Mouse (Mus musculus) G1E (cell line): Measurements from ENCODE around the gene Stambp.

Experiments used
- CTCF ChIP-seq: IDR thresholded peaks from 2 replicates; pipeline ENCODE4 v1.5.1; 2012; ENCODE audit warnings: low read depth, low read length, inconsistent platforms, mixed read lengths
- GATA1 ChIP-seq: IDR thresholded peaks from 2 replicates; pipeline ENCODE4 v1.6.1; 2012; ENCODE audit warnings: borderline replicate concordance, low read length, inconsistent platforms, mixed read lengths

DNA sequence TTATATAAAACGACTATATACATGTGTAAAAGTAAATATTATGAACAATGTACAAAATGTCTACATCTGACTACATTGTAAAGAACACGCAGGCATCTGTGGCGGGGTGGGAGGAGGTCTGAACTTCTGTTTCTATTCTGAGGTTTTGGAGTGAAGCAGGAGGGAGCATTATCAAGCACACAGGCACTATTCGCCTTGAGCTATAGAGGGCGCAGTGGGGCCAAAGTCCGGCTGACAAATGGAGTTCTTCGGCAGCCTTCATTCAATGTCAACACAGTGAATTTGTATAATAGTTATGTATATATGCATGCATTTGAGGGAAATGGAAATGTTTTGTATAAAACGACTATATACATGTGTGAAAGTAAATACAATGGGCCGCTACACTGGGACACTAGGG is 26.1 kb upstream of the Stambp start:
- TF ChIP-seq CTCF (peak; percentile 29; the same call in 1 of the 2 replicates), GATA1 (no peak)
